Mouse (Mus musculus): ENCODE results near the gene Kdm5a. TPM values are rescaled to one million over a fixed set of nuclear protein-coding genes. Genes with fewer than 3 reads are reported as not detected.

Kdm5a gene
- polyA plus RNA-seq, 1 experiment from 2014 or later = 62.1 TPM

Other genes starting within 250 kb of the Kdm5a start
- not detected in 2 replicates for gene D330020A13Rik, start 69.8 kb upstream of the Kdm5a start, polyA plus RNA-seq (2014; fragmentation: Nextera tagmentation; extraction: Ambion mirVana)
- 0.07 and 0.14 TPM in 2 replicates for gene B4galnt3, start 69.6 kb upstream of the Kdm5a start, polyA plus RNA-seq (2014; fragmentation: Nextera tagmentation; extraction: Ambion mirVana)
- gene Ccdc77, start 250 bp downstream of the Kdm5a start, polyA plus RNA-seq (2014; fragmentation: Nextera tagmentation; extraction: Ambion mirVana) = 25.7 and 27.5 TPM in 2 replicates
- 1.6 and 2.0 TPM in 2 replicates for gene Il17ra, start 99.1 kb downstream of the Kdm5a start, polyA plus RNA-seq (2014; fragmentation: Nextera tagmentation; extraction: Ambion mirVana)
- gene Tmem121b, start 129.7 kb downstream of the Kdm5a start, polyA plus RNA-seq (2014; fragmentation: Nextera tagmentation; extraction: Ambion mirVana) = 0.78 and 0.88 TPM in 2 replicates
- gene Hdhd5, start 167.2 kb downstream of the Kdm5a start, polyA plus RNA-seq (2014; fragmentation: Nextera tagmentation; extraction: Ambion mirVana) = 12.4 and 15.0 TPM in 2 replicates